Mouse (Mus musculus): ENCODE measurements at regions not wholly inside any gene's neighbourhood (a gene's known extent, or its start where the extent isn't known, plus 50 kb on each side); places are given as distances from the start of the nearest gene placed in this dataset.

DNA sequence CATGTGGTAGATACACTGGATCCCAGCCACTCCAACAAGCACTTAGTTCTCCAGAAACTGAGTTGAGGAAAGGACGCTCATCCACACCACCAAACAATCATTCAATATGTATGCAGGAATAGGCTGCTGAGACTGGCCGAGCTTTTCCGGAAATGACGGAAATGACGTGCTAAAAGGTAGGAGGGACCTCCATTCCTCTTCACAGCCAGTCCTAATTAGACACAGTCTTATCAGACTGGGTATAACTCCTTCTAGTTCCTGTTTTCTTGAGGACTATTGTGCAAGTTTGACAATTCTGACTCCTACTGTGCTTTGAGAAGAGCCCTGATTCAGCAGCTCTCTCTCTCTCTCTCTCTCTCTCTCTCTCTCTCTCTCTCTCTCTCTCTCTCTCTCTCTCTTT is 477.9 kb upstream of the Gm26657 start:
- no peak for DNase-seq

DNA sequence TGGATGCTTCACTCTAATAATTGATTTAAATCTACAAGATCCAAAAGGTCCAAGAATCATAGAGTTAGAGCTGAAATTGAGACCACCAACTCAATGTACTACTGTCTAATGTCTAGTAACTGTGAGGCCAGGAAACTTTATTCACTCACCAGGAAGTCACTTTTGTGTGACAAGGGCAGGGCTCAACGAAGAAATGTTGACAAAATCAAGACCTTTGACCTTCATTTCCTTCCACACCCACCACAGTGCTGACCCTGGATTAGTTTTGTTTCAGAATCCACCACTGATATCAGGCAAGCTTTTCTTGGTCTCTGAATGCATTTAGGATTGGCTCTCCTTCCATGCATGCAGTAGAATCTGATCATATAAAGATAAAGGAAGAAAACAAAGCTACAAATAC is 487.5 kb upstream of the Gm26657 start:
- no peak for DNase-seq

DNA sequence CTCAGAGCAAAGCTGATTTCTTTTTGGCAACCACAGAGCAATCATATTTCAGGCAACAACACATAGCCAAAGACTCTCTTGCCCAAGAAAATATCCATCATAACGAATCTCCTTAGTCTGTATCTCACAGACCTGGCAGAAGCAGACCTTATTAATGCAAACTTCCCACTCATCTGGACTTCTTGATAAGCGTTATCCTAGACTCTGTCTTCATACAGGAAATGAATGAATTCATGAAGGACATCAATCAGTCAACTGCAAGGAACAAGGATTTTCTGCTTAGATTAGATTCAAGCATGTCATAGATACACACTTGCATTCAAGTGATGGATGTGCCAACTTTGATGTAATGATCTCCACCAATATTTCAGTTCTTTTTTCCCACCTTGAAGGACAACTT is 488.1 kb upstream of the Gm26657 start:
- DNase-seq, result no peak

DNA sequence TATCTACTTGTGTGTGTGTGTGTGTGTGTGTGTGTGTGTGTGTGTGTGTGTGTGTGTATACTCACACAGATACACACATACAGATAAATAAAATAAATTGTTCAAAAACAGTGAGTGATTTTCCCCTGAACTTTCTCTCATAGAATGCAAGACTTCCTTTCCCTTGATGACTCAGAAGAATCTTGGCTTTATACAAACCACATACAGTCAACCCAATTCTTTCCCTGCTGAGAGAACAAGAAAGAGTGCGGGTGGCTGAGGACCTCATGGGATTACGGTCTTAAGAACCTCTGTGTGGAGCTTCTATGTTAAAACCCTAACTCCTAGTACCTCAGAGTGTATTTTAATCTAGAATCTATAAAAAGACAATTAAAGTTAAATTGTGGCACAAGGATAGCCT is 489.3 kb upstream of the Gm26657 start:
- no peak for DNase-seq

DNA sequence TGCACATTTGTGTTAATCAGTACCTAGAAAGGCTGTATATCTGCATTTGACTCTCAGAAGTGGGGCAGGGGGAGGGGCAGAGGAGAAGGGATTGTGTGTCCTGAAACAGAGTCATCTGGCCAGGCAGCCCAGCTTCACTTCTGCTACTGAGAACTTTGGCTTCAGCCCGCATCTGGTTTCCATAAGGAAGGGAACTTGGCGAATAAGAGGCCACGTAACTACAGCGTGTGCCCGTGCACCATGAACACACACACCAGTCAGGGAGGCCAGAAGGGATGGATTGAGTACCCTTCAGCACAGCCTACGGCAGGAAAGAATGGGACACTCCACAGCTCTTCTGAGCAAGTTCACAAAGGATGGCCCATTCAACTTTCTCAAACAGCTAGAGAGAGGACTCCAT is 496.0 kb upstream of the Gm26657 start:
- no peak for DNase-seq

DNA sequence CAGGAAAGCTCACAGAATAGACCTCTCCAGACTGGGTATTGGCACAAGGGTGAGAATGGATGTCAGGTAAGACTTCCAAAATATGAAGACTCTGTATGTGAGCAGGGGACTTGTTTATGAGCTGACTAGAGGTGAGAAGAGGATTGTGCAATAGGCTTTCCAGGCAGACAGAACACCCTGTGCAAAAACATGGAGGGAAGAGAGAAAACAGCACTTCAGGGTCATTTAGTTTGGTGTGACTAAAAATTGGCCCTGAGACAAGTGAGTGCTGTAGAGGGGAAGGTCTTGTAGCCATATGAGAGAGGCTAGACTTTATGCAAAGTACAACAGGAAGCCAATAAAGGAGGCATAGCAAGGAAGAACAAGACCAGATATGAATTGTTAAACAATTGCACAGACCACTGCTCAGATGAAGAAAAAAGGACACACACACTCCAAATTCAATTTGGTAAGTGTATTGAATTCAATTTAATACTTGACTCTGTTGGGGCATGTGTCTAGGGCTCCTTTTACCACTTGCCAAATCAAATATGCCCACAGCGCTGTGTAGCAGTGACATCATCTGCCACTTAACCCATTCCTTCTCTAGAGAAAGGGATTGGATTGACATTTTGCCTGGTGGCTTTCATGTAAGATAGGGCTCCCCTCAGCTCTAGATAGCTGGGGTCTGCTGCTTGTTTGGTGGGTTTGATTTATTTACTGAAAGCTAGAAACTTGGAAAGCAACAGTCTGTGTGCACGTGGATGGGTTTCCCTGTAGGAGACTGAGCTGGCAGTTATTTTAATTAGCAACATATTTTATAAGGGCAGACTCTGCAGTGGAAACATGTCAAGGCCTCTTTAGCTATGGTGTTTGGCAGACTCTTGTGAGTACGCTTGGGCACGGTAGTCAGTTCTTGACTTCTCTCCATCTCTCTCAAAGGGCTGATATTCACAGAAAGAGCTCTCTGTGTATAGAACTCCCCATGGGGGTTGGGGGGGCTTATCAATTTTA is 501.1 kb upstream of the Gm26657 start:
- no peak for DNase-seq

DNA sequence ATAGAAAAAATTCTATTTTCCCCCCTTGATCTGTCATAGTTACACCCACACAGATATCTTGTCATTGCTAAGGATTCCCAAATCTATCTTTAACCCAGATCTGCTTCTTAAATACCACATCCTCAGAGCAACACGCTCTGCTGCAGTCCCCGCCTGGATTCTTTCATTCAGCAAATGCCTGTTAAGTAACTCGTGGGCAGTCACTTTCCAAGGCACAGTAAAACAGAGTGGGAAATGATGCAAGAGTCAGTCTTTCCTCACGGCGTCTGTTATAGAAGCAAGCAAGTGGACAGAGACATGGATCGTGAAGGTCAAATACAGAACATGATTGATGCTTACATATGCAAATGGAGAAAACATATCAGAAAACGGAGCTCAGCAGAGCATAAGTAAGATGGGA is 508.5 kb upstream of the Gm26657 start:
- no peak for DNase-seq

DNA sequence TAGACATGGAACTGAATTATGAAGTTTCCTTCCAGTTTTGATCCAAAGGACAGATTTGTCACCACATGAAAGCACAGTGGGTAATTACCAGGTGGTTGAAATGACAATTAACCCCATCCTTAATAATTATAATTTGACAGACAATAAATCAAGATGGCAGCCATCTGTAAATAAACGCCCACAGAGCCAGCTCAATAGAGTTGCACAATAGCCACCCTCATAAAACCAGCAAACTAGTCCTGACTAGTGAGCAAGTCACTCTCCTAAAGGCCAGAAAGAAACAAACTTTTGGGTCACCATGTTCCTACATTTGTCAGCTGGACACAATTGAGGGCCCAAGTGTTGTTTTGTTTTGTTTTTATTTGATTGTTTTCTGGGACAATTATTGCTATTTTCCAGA is 509.4 kb upstream of the Gm26657 start:
- no peak for DNase-seq

DNA sequence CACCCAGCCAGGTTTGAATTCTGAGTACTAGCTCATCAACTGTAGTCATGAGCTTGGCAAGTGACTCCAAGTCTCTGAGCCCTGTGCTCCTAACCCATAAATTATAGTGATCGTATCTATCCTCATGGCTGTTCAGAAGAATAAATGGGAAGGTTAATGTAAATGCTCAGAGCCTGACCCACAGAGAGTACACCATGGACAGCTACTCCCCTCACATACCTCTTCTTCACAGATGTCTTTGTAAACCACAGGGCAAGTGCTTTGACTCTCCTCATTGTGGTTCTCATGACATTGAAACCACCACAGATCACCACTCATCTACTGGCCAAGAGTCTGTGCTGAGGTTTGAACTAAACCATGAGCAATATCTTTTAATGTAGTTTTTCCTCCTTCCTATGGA is 513.4 kb upstream of the Gm26657 start:
- DNase-seq, result no peak

DNA sequence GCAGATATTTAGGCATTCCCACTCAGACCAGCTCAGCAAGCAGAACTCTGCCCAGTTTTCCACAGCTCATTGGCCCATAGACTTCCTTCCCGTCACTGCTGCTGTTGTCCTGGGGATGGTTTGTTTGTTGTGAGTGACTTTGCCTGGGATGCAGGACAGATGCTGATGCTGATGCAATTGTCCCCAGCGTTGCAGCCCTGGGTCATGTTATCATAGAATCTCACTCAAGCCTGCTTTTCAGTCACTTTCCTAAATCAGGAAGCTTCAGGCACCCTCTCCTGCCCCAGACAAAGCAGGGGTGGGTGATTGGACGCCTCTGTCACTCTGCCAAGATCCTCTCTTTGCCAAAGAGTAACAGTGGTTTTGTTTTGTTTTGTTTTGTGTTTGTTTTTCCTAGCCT is 515.3 kb upstream of the Gm26657 start:
- no peak for DNase-seq

DNA sequence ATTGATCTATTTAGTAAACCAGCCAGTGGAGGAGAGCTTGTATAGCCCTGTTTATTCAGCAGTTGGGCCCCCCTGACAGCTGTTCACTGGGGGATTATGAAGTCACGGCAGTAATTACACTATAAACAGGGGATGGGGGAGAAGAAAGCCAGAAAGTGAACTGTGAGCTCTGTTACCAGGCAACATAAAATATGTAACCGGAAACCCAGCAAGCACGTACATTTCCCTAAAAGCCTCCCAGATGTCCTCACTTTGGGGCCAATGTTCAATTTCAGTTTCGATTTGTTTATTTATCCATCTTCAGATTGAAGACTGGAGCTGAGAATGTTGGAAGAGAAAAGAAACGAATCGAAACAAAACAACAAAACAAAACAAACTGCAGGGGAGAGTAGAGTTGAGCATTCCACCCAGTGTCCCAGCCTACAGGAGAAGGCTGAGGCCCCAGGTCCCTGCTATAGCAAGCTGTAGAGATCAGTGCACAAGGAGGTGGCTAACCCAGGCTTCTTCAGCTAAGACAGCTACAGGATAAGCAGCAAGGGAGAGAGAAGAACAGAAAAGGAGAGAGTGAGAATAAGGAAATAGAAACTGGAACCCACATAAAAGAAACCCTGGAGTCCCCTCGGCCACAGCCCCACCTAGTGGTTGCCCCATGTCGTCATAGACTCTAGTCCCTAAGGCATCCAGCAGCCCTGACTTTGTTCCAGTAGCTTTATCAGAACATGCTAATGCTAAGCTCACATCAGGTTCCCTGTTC is 517.7 kb upstream of the Gm26657 start:
- no peak for DNase-seq

DNA sequence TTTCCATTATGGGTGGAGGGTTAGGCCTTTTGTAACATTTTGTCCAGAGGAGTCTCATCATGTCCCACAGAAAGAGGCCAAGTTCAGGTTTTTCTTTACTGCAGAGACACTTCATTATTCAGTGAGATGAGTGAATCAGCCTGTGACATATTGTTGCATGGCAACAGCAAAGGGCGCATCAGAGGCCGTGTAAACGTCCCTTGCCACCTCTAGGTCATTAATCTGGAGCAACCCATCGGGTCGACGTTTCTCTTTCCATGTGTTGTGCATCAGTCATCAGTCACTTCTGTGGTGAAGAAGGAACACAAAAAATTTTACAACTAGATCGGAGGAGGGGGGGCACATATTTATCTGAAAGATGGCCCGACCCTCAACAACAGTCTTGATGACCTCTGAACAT is 519.3 kb upstream of the Gm26657 start:
- DNase-seq, result no peak

DNA sequence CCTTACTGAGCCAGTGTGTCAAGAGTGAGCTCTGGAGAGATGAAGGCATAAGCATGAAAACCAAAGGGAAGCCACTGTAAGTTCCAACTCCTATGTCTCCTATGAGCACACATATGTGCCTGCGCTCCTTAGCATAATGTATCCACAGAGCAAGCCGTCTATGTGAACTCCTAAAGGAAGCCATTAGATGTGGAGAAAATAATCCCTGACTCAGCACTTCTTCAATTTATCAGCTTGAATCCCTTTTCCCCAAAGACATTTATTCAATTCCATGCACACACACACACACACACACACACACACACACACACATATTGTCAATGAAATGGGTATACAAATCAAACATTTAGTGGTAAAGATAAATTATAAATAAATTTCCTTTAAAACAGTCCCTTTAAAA is 530.4 kb upstream of the Gm26657 start:
- DNase-seq, result no peak

DNA sequence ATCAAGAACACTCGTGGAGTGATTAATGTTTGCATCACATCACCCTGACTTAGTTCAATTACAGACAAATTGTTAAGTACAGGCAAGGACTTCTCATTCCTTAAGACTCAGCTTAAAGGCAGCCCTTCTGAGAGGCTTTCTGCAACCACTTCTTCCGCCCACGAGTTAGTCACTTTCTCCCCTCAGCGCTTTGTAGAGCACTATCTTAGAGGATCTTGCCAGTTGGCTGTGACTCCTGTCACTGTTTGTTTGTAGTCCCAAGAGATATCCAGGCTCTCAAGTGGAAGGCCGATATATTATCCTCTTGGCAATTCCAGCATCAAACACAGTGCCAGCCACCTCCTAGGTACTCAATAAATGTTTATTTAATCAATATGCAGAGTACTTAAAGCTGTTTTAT is 532.1 kb upstream of the Gm26657 start:
- no peak for DNase-seq

DNA sequence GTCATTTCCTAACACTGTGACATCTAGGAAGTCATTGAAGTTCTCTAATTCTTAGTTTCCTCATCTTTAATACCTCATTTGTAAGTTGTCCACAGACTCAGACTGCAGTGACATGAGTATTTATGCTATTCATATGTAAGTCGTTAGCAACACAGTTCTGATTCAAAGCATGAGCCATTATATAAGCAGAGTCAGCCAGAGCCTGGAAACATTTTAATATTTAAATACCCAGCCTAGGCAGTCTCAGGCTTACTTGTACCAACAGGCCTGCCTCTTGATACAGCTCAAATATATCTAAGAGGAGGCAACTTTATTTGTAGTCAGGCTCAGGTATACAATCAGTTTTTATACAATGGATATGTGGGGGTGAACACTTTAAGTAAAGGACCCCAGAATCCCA is 534.8 kb upstream of the Gm26657 start:
- no peak for DNase-seq

DNA sequence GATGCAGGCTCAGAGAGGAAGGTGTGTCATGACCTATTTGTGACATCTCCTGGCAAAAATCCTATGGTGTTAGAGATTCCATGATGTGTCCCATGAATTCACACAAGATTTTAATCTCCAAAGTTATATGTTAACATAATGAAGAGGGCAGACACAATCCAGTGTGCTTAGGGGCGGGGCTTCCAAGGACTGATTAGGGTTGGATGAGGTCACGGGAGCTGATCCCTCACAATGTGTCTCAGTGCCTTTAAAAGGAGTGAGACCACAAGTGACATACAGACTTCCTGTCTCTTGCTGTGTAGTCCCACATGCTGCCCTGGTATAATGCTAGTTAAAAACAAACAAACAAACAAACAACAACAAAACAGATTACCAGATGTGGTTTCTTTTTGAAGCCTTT is 546.5 kb upstream of the Gm26657 start:
- DNase-seq, result no peak

DNA sequence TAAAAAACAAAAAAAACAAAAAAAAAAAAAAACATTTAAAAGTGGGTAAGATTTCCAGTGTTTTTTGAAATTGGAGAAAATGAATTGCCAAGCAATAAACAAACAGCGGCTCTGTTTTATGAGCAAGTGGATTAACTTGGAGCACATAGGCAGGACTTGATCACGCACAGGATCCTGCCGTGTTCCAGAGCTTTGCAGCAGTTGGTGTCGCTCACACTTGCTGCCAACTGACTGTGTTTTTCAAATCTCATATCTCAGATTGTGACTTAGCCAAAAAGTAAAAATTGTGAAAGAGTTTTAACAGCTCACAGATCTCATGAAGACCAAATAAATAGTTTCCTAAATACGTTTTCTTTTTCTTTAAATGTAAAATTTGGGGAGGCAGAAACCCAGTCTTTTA is 547.4 kb upstream of the Gm26657 start:
- no peak for DNase-seq

DNA sequence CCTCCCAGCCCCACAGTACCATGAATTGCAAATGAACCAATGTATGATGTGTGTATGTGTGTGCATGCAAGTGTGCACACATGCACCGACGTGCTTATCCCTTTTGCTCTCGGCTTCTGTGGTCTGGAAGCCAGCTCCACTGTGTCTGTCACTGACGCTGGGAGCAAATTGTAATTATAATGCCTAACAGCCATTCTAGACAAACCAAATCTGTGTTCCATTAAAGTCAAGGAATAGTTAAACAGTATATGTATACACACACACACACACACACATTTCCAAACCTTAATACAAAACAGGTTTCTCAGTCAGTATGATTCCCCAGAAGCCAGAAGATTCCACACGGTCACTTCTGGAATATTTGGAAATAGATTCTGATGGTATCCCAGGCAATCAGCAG is 560.3 kb upstream of the Gm26657 start:
- DNase-seq, result no peak

DNA sequence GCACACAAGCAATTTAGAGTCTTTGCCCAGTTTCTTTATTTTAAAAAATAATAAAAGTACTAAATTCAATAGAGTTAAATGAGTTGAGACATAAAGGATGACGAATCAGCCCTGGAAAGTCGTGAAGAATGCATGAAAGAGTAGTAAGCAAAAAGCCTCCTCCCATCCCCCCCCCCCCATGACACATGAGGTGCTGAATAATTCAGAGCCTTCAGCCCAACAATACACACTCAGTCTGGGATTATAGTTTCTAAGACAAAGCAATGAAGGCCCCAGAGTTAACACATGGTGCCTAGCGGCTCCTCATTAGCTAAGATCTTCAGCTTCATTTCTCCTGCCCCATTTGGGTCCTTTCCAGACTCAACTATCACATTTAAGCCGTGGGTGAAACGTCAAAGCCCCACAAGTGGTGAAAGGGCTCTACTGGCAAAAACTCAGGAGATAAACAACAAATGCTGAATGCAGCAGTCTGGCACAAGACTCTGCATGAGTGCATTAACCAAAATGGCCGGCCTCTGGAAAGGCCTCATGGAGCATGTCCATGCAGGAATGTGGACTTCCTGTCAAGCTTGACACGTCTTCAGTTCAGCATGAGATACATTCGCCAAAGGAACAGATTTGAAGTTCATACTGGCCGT is 560.9 kb upstream of the Gm26657 start:
- no peak for DNase-seq

DNA sequence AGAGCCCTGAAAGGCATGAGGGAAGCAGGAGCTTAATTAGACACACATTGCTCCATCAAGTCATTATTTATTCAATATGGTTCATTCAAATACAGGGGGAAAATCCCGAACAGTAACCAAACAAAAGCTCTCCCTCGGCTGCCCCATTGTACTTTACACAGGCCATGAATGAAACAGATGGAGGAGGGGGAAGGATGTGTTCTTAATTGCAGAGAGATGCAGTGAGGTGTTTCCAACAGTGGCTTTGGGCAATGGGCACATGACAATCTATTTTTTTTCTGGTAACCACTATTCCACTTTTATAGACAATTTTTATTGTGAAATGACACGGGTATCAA is 578.6 kb upstream of the Gm26657 start:
- no peak for DNase-seq

DNA sequence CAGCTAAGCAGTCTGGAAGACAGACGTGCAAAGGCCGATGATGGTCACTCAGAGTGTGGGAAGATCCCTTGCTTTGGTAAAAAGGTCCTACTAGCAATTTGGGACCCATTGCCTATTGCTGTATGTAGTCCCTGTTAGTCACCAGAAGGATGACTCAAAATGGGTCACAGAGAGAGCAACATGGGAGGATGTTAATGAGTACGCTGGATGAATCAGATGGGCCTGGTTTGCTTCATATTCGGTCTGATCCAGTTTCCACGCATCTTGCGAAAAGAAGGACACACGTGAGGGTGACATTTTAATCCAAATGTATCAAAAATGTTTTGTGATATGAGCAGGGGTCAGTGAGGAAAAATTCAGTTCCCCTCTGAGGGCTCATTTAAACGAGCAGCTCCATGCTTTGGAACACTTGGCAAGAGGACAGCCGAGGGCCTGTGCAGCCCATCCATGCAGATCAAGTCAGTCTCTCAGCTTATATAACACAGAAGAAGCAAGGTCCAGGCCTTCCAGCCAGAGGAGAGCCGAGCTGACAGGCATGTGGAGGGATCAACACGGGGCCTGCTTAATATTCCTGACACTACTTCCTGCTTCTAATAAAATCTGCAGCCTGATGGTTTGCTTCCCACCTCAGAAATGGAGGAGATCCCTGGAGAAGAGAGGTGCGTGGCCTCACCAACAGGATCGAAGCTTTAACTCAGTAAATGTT is 579.2 kb upstream of the Gm26657 start:
- no peak for DNase-seq

DNA sequence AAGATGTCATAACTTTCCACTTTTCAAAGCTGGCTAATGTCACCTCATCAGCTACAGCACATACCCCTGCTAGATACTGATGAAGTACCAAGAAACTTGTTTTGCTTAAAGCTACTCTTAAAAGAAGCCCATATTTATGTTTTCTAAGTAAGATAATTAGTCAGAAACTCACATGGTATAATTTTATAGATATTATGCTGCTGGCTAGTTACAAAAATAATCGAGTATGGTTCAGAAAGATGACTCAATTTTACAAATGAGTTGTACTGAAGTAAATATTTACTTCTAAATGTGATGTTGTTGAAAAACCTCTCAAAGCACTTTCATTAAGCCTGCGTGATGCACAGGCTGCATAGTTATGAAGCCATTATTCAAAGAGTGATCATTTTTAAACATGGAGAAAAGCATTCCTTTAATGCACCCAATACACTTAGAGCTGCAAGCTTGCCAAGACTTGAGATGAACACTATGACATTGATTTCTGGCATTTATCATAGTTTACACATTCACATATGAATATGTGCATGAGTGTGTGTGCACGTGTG is 582.3 kb upstream of the Gm26657 start:
- DNase-seq, result no peak

DNA sequence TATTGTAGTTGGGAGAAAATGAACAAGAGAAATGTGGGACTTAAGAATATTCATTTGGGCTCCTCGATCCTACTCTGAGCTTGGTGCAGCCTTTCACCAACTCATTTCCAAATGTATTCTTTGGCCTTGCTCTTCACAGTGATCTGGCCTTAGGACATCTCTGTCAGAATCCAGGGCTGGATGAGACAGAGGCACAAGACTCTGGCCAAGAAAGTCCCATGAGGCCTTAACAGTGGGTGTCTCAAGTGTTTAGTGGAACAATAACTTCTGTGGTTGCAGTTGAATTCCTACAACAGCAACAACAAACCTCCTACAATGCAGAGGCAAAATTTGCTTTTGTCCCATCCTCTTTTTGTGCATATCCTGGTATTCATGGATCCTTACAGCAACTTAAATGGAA is 589.2 kb upstream of the Gm26657 start:
- no peak for DNase-seq

All from right cerebral cortex, postnatal 25 days (tissue).